Mouse (Mus musculus) v-Abl transformed pro-B cells (cell line): ENCODE results near the gene Vmn1r118.
"Not testable (repeated sequence)": the region's sequence is repeated elsewhere in the genome, so short reads cannot be mapped to it uniquely, and the experiment has no call there.

Experiments used
- in situ Hi-C, 2 experiments: fragments of 400-800 bp; cut with MboI; formaldehyde crosslinking; loops; one replicate each; pipeline ENCODE4 v1.15.1; 2025; ENCODE audit not compliant: unreplicated experiment in 2 of 2

Gene Vmn1r118

GRCm38 (mm10) chr7:20912247-20912646 lies at the start of gene Vmn1r118:
TSS of gene Vmn1r118 (minus strand) at chr7:20912347.
- in situ Hi-C loops = not testable (repeated sequence)

- in situ Hi-C loops = not testable (repeated sequence)
Measured at GRCm38 (mm10) chr7:20884021-20884420, 28.1 kb downstream of the Vmn1r118 start, which contains the start of gene Vmn1r117. TSS of gene Vmn1r117 (minus strand) at chr7:20884121.

GRCm38 (mm10) chr7:20871956-20872355 lies 40.2 kb downstream of the Vmn1r118 start, which contains the start of gene Vmn1r116:
TSS of gene Vmn1r116 (plus strand) at chr7:20872256.
- in situ Hi-C loops = not testable (repeated sequence)
